Mouse (Mus musculus): ENCODE data around the gene Snrpb2.

Snrpb2 gene

GRCm38 (mm10) chr2:143062812-143063792 is at the start of gene Snrpb2:
TSS of gene Snrpb2 (plus strand) at chr2:143063039.
- peak; percentile 89 to 92 for DNase-seq

- no peak for DNase-seq
Observed at GRCm38 (mm10) chr2:143013057-143013456, 49.8 kb upstream of the Snrpb2 start.

GRCm38 (mm10) chr2:143018084-143018483 is 44.8 kb upstream of the Snrpb2 start:
- DNase-seq, result no peak

GRCm38 (mm10) chr2:143018591-143019130 is 44.2 kb upstream of the Snrpb2 start:
- DNase-seq, result no peak

DNA sequence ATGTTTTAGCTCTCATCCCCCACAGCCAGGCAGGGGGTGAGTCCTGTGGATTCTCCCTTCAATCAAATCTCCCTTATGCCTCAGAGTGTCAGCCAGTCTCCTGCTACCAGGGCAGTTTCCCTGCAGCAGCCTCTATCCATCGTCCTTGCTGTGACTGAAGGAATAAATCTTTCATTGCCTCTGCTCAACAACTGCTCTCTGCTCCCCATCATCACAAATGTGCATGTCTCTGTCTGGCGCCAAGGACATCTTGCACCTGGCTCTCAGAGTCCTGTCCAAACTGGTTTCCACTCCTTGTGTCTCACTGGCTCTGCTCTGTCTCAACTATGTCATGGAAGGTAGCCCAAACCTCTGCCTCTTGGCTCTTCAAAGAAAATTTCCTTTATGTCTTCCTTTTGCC is 43.1 kb upstream of the Snrpb2 start:
- DNase-seq, result no peak

DNA sequence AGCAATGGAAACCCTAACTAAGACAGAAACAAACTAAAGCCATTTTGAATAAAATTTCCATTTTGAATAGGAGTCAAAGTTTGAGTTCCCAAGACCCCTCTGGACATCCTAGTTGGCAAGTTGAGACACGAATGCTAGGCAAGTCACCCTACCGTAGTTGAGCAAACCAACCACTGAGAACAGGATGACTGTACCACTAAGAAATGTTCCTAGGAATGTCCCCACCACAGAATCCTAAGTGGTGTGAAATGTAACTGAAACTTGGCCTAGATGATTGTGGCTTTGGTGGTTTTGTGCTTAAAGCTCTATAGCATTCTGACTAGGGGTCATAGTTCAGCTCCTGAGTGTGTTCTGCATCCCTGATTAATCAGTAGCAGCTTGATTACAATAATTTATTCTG is 39.5 kb upstream of the Snrpb2 start:
- DNase-seq, result no peak

GRCm38 (mm10) chr2:143024226-143024625 is 38.6 kb upstream of the Snrpb2 start:
- no peak for DNase-seq

- no peak for DNase-seq
Observed at GRCm38 (mm10) chr2:143031283-143031682, 31.6 kb upstream of the Snrpb2 start.

GRCm38 (mm10) chr2:143032378-143033255 is 30.2 kb upstream of the Snrpb2 start:
- DNase-seq, result no peak

- DNase-seq, result no peak
Observed at GRCm38 (mm10) chr2:143034350-143035085, 28.3 kb upstream of the Snrpb2 start.

DNA sequence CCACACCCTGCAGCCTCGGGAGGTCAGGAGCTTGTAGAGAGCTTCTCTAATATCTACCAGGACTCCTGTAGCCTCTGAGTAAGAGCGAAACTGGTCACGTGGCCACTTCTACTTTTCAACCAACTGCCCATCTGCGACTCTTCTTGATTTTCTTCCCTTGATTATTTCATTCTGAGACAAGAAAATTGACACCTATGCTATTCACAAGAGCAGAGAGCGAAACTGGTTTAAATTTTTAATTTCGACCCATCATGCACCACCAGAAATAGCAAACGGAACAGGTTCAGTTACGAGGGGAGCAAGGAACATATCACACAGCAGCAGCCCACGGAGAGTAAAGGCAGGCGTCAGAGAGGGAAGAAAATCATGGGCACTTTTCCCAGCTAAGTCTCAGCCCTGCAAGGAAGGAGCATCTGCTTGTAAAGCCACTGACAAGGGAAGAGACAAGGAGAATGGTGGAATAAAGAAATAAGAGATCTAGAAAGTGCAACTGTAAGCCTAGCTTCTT is 27.7 kb upstream of the Snrpb2 start:
- no peak for DNase-seq

GRCm38 (mm10) chr2:143041596-143041995 is 21.2 kb upstream of the Snrpb2 start:
- no peak for DNase-seq

DNA sequence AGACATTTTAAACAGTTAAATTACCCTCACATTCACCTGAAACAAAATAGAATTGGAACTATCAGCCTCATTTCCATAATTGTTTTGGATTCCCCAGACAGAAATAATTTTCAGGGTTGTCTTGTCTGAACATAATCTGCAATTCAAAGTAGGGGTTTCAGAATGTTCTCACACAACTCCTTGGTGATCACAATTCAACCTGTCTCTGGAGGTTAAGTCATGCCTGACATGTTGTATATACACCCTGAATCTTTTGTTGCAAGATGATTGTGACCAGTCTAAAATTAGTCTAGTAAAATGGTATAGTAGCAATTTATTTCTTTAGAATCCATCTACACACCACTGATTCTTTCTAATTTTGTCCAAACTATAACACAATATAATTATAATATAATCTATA is 7.6 kb upstream of the Snrpb2 start:
- DNase-seq, result no peak

- DNase-seq, result no peak
Observed at GRCm38 (mm10) chr2:143056736-143057135, 6.1 kb upstream of the Snrpb2 start.

DNA sequence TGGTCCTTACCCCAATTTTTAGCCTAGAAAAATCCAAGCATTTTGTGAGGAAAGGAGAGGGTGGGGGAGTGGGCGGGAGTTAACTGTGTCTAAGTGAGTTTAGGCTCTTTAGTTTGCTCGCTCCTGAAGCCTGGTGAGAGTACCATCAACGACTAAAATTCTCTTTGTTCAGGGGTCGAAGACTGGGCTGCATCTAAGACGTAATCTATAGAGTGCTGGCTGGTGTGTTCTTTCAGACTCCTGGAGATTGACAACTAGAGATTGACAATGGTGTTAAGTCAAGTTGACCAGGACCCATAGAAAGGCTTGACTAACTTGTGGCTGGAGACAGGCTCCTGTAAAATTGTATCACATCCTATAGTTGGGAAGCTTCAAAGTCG is 417 bp upstream of the Snrpb2 start:
- DNase-seq, result no peak

DNA sequence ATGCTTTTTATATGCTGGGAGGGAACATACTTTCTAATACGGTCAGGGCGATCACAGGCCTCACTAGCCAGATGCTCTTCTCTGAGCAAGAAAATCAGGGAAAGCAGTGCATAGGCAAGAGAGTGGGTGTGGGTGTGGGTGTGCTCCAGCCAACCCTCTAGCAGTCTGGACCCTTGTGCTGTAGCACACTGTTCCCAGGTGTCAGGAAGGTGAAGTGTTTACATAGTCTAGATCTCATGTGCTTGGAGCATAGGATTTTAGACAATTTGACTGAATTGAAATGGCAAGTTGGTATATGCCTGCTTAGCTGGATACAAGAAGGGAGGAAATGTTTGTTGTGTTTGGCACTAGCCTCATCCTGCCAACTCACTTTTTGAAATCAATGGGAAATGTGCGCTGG is 3.1 kb downstream of the Snrpb2 start:
- no peak for DNase-seq

DNA sequence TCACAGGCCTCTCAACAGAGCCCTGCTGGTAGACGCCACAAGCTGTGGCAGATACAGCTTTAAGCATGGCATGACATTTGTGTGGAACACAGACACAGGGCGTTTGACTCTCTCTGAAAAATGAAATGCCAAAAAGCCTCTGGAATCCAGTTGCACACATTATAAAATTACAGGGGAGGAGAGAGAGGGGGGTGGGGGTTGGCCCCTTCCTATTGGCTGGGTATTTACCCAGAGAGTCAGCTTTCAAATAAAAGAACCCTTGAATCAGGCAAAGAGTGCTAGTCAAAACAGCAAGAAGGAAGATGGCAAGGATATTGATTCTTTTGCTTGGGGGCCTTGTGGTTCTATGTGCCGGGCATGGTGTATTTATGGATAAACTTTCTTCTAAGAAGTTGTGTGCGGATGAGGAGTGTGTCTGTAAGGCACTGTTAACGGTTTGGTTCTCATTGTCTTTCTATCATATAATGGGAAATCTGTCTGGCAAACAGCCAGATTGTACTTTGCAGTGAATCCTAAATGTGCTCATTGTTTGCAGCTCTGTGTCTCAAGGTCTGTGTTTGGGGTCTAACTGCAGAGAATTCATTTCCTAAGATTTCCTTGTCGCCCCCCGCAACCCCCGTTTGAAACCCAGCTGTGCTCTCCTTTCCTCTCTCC is 15.5 kb downstream of the Snrpb2 start, which contains the start of gene Otor:
Otor (plus strand) TSS at position 276 of the 654 bp plus-strand sequence.
- no peak for DNase-seq

- DNase-seq, result no peak
Observed at GRCm38 (mm10) chr2:143081693-143082092, 18.9 kb downstream of the Snrpb2 start.

- DNase-seq, result no peak
Observed at GRCm38 (mm10) chr2:143084852-143085397, 22.1 kb downstream of the Snrpb2 start.

DNA sequence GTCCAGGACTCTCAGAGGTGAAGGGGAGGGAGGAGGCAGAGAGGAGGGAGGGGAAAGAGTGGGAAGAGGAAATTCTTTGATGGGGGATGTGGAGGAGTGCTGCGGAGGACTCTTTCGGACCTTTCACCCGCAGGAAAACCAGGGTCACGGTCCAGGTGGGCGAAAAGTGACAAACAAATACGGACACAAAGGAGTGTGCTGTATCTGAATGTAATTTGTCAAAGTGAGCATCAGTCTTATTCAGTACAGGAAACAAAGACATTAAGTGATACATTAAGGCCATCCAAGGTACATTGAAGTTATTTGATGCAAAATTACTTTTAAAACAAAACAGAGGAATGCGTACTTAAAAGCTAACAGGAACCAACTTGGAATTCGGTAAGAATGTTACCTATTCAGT is 27.0 kb downstream of the Snrpb2 start:
- no peak for DNase-seq

GRCm38 (mm10) chr2:143093726-143094125 is 30.9 kb downstream of the Snrpb2 start:
- peak; percentile 20 to 22 for DNase-seq

Data from cerebellum, adult 18-20 months (tissue).